Mouse (Mus musculus): ENCODE data around the gene Stk10. TPM values are rescaled to one million over a fixed set of nuclear protein-coding genes. Genes with fewer than 3 reads are reported as not detected.

Stk10 gene
- polyA plus RNA-seq (2015; fragmentation: Nextera tagmentation; extraction: Ambion mirVana), result 2.0 and 2.8 TPM in 2 replicates

GRCm38 (mm10) chr11:32532765-32533481 lies at the start of gene Stk10:
Stk10 (plus strand) TSS chr11:32533305.
- WGBS, result under 1% methylated on average over 52 of the region's 82 CpGs
- H3K27me3 ChIP-seq, result peaks cover 8% of the 10 kb centered on the region
- peak within 1 kb of the TSS; percentile 58 for H3K4me3 ChIP-seq
- H3K36me3 ChIP-seq, result no peaks in the 10 kb centered on the region
- 0 out of 2 replicates have a peak within 1 kb of the TSS, but pooled peaks have one; percentile 27 for H3K27ac ChIP-seq (replicated peaks)
- H3K9me3 ChIP-seq, result no peaks in the 10 kb centered on the region
- peak within 1 kb of the TSS; percentile 92 for H3K4me2 ChIP-seq
- peaks cover 30% of the 10 kb centered on the region for H3K4me1 ChIP-seq (replicated peaks)
- peak within 1 kb of the TSS; percentile 66 for H3K9ac ChIP-seq
- ATAC-seq (ENCODE audit: low FRiP score, low read depth), result peak; percentile 94

GRCm38 (mm10) chr11:32485290-32485689 lies 47.8 kb upstream of the Stk10 start:
- no peak for ATAC-seq (ENCODE audit: low FRiP score, low read depth)
- no peaks in the 10 kb centered on the region for H3K4me1 ChIP-seq (replicated peaks)
- H3K9ac ChIP-seq, result no peak overlapping the region
- H3K4me3 ChIP-seq, result no peak overlapping the region
- H3K9me3 ChIP-seq, result no peaks in the 10 kb centered on the region
- no peak overlapping the region for H3K4me2 ChIP-seq
- H3K27me3 ChIP-seq, result no peaks in the 10 kb centered on the region
- 65% methylated on average over 3 of the region's 3 CpGs for WGBS
- H3K36me3 ChIP-seq, result no peaks in the 10 kb centered on the region
- H3K27ac ChIP-seq (replicated peaks), result no peak overlapping the region

- ATAC-seq (ENCODE audit: low FRiP score, low read depth), result no peak
- H3K9me3 ChIP-seq, result no peaks in the 10 kb centered on the region
- no peaks in the 10 kb centered on the region for H3K27me3 ChIP-seq
- no peak overlapping the region for H3K9ac ChIP-seq
- no peak overlapping the region for H3K27ac ChIP-seq (replicated peaks)
- no peaks in the 10 kb centered on the region for H3K4me1 ChIP-seq (replicated peaks)
- no peaks in the 10 kb centered on the region for H3K36me3 ChIP-seq
- WGBS, result 76% methylated on average over 3 of the region's 3 CpGs
- no peak overlapping the region for H3K4me2 ChIP-seq
- H3K4me3 ChIP-seq, result no peak overlapping the region
These were observed 46.5 kb upstream of the Stk10 start for GRCm38 (mm10) chr11:32486621-32487020.

GRCm38 (mm10) chr11:32487501-32487900 lies 45.6 kb upstream of the Stk10 start:
- no peaks in the 10 kb centered on the region for H3K36me3 ChIP-seq
- no peak overlapping the region for H3K4me3 ChIP-seq
- H3K9me3 ChIP-seq, result no peaks in the 10 kb centered on the region
- no peaks in the 10 kb centered on the region for H3K27me3 ChIP-seq
- H3K4me2 ChIP-seq, result no peak overlapping the region
- no peaks in the 10 kb centered on the region for H3K4me1 ChIP-seq (replicated peaks)
- H3K9ac ChIP-seq, result no peak overlapping the region
- 90% methylated on average over 3 of the region's 3 CpGs for WGBS
- no peak for ATAC-seq (ENCODE audit: low FRiP score, low read depth)
- no peak overlapping the region for H3K27ac ChIP-seq (replicated peaks)

GRCm38 (mm10) chr11:32488344-32488743 lies 44.8 kb upstream of the Stk10 start:
- H3K27ac ChIP-seq (replicated peaks), result no peak overlapping the region
- H3K9me3 ChIP-seq, result no peaks in the 10 kb centered on the region
- no peaks in the 10 kb centered on the region for H3K4me1 ChIP-seq (replicated peaks)
- no peak overlapping the region for H3K4me2 ChIP-seq
- H3K27me3 ChIP-seq, result no peaks in the 10 kb centered on the region
- no peak overlapping the region for H3K4me3 ChIP-seq
- ATAC-seq (ENCODE audit: low FRiP score, low read depth), result no peak
- no peak overlapping the region for H3K9ac ChIP-seq
- no peaks in the 10 kb centered on the region for H3K36me3 ChIP-seq

- no peaks in the 10 kb centered on the region for H3K4me1 ChIP-seq (replicated peaks)
- no peak overlapping the region for H3K4me3 ChIP-seq
- ATAC-seq (ENCODE audit: low FRiP score, low read depth), result no peak
- H3K27ac ChIP-seq (replicated peaks), result no peak overlapping the region
- H3K9ac ChIP-seq, result no peak overlapping the region
- no peaks in the 10 kb centered on the region for H3K9me3 ChIP-seq
- no peaks in the 10 kb centered on the region for H3K27me3 ChIP-seq
- 92% methylated on average over 5 of the region's 5 CpGs for WGBS
- no peaks in the 10 kb centered on the region for H3K36me3 ChIP-seq
- H3K4me2 ChIP-seq, result no peak overlapping the region
These were observed 44.1 kb upstream of the Stk10 start for GRCm38 (mm10) chr11:32488808-32489670.

- no peak overlapping the region for H3K27ac ChIP-seq (replicated peaks)
- no peak overlapping the region for H3K9ac ChIP-seq
- no peak overlapping the region for H3K4me3 ChIP-seq
- WGBS, result 96% methylated on average over 2 of the region's 2 CpGs
- H3K9me3 ChIP-seq, result no peaks in the 10 kb centered on the region
- ATAC-seq (ENCODE audit: low FRiP score, low read depth), result no peak
- no peaks in the 10 kb centered on the region for H3K4me1 ChIP-seq (replicated peaks)
- H3K4me2 ChIP-seq, result no peak overlapping the region
- no peaks in the 10 kb centered on the region for H3K27me3 ChIP-seq
- no peaks in the 10 kb centered on the region for H3K36me3 ChIP-seq
These were observed 42.0 kb upstream of the Stk10 start for GRCm38 (mm10) chr11:32491079-32491478.

GRCm38 (mm10) chr11:32493312-32493711 lies 39.8 kb upstream of the Stk10 start:
- no peak overlapping the region for H3K4me2 ChIP-seq
- H3K27ac ChIP-seq (replicated peaks), result no peak overlapping the region
- ATAC-seq (ENCODE audit: low FRiP score, low read depth), result no peak
- H3K9me3 ChIP-seq, result no peaks in the 10 kb centered on the region
- no peaks in the 10 kb centered on the region for H3K27me3 ChIP-seq
- H3K9ac ChIP-seq, result no peak overlapping the region
- no peaks in the 10 kb centered on the region for H3K36me3 ChIP-seq
- H3K4me1 ChIP-seq (replicated peaks), result no peaks in the 10 kb centered on the region
- H3K4me3 ChIP-seq, result no peak overlapping the region

GRCm38 (mm10) chr11:32495283-32495682 lies 37.8 kb upstream of the Stk10 start:
- H3K36me3 ChIP-seq, result no peaks in the 10 kb centered on the region
- peaks cover 5% of the 10 kb centered on the region for H3K4me1 ChIP-seq (replicated peaks)
- H3K27me3 ChIP-seq, result no peaks in the 10 kb centered on the region
- WGBS, result 83% methylated on average over 2 of the region's 2 CpGs
- H3K27ac ChIP-seq (replicated peaks), result no peak overlapping the region
- ATAC-seq (ENCODE audit: low FRiP score, low read depth), result no peak
- no peaks in the 10 kb centered on the region for H3K9me3 ChIP-seq
- H3K4me3 ChIP-seq, result no peak overlapping the region
- H3K9ac ChIP-seq, result no peak overlapping the region
- no peak overlapping the region for H3K4me2 ChIP-seq

GRCm38 (mm10) chr11:32498757-32499535 lies 34.2 kb upstream of the Stk10 start:
- ATAC-seq (ENCODE audit: low FRiP score, low read depth), result no peak
- no peak overlapping the region for H3K9ac ChIP-seq
- H3K9me3 ChIP-seq, result no peaks in the 10 kb centered on the region
- H3K4me3 ChIP-seq, result no peak overlapping the region
- no peaks in the 10 kb centered on the region for H3K27me3 ChIP-seq
- peaks cover 5% of the 10 kb centered on the region for H3K4me1 ChIP-seq (replicated peaks)
- WGBS, result 75% methylated on average over 7 of the region's 7 CpGs
- no peak overlapping the region for H3K27ac ChIP-seq (replicated peaks)
- H3K4me2 ChIP-seq, result no peak overlapping the region
- 0 out of 2 replicates have a peak, but pooled peaks cover 3% of the 10 kb centered on the region for H3K36me3 ChIP-seq

- H3K4me2 ChIP-seq, result no peak overlapping the region
- 0 out of 2 replicates have a peak, but pooled peaks cover 3% of the 10 kb centered on the region for H3K36me3 ChIP-seq
- peaks cover 5% of the 10 kb centered on the region for H3K4me1 ChIP-seq (replicated peaks)
- H3K27me3 ChIP-seq, result no peaks in the 10 kb centered on the region
- no peak for ATAC-seq (ENCODE audit: low FRiP score, low read depth)
- H3K9me3 ChIP-seq, result no peaks in the 10 kb centered on the region
- no peak overlapping the region for H3K9ac ChIP-seq
- H3K27ac ChIP-seq (replicated peaks), result no peak overlapping the region
- 95% methylated on average over 4 of the region's 4 CpGs for WGBS
- no peak overlapping the region for H3K4me3 ChIP-seq
These were observed 33.2 kb upstream of the Stk10 start for GRCm38 (mm10) chr11:32499931-32500330.

- Histone ChIP-seq H3K9me3 (no peaks in the 10 kb centered on the region), H3K4me1 (replicated peaks) (peaks cover 1% of the 10 kb centered on the region), H3K9ac (no peak overlapping the region), H3K27me3 (no peaks in the 10 kb centered on the region), H3K4me2 (no peak overlapping the region), H3K36me3 (0 out of 2 replicates have a peak, but pooled peaks cover 3% of the 10 kb centered on the region), H3K4me3 (no peak overlapping the region), H3K27ac (replicated peaks) (no peak overlapping the region)
- ATAC-seq (ENCODE audit: low FRiP score, low read depth), result no peak
- WGBS, result 91% methylated on average over 2 of the region's 2 CpGs
These were observed 29.4 kb upstream of the Stk10 start for GRCm38 (mm10) chr11:32503711-32504110.

Data from hindbrain, embryonic 15.5 days (tissue).